Mouse (Mus musculus): ENCODE results near the gene BC030499. TPM values are rescaled to one million over a fixed set of nuclear protein-coding genes. Genes with fewer than 3 reads are reported as not detected.
A peak's percentile ranks its signal among the peaks of the same experiment; 100 is the strongest.
"Not testable (repeated sequence)": the region's sequence is repeated elsewhere in the genome, so short reads cannot be mapped to it uniquely, and the experiment has no call there.

Gene BC030499
- polyA plus RNA-seq, 1 experiment from 2014 or later: 0.26 TPM

GRCm38 (mm10) chr11:78265571-78265970 lies 25.1 kb upstream of the BC030499 start:
- Histone ChIP-seq H3K27me3 (replicated peaks) (no peaks in the 10 kb centered on the region), H3K4me2 (no peak overlapping the region), H3K4me3 (replicated peaks) (no peak overlapping the region), H3K4me1 (peaks cover 7% of the 10 kb centered on the region), H3K9me3 (no peaks in the 10 kb centered on the region), H3K36me3 (peaks cover 45% of the 10 kb centered on the region), H3K9ac (no peak overlapping the region), H3K27ac (no peak overlapping the region)
- no peak for ATAC-seq (ENCODE audit: insufficient read depth, low FRiP score, low read depth)
- 82% methylated on average over 6 of the region's 6 CpGs for WGBS

- H3K27ac ChIP-seq: no peak overlapping the region
- H3K27me3 ChIP-seq (replicated peaks): no peaks in the 10 kb centered on the region
- H3K36me3 ChIP-seq: peaks cover 74% of the 10 kb centered on the region
- no peaks in the 10 kb centered on the region for H3K4me1 ChIP-seq
- H3K4me2 ChIP-seq: no peak overlapping the region
- H3K4me3 ChIP-seq (replicated peaks): no peak overlapping the region
- no peak for ATAC-seq (ENCODE audit: insufficient read depth, low FRiP score, low read depth)
- WGBS: 89% methylated on average over 13 of the region's 13 CpGs
- no peak overlapping the region for H3K9ac ChIP-seq
- no peaks in the 10 kb centered on the region for H3K9me3 ChIP-seq
Observed at GRCm38 (mm10) chr11:78271986-78272385, 18.7 kb upstream of the BC030499 start.

- peaks cover 82% of the 10 kb centered on the region for H3K36me3 ChIP-seq
Observed at GRCm38 (mm10) chr11:78275596-78275995, 15.0 kb upstream of the BC030499 start.

GRCm38 (mm10) chr11:78276169-78276568 lies 14.5 kb upstream of the BC030499 start:
- 93% methylated on average over 4 of the region's 4 CpGs for WGBS
- peaks cover 85% of the 10 kb centered on the region for H3K36me3 ChIP-seq
- H3K4me1 ChIP-seq; H3K4me3 ChIP-seq (replicated peaks); H3K9ac ChIP-seq; ATAC-seq (ENCODE audit: insufficient read depth, low FRiP score, low read depth); H3K4me2 ChIP-seq; H3K9me3 ChIP-seq; H3K27me3 ChIP-seq (replicated peaks); H3K27ac ChIP-seq: not testable (repeated sequence)

More at GRCm38 (mm10) chr11:78275596-78275995, 15.0 kb upstream of the BC030499 start:
- Histone ChIP-seq H3K4me3 (replicated peaks) (no peak overlapping the region), H3K9me3 (no peaks in the 10 kb centered on the region), H3K4me1 (no peaks in the 10 kb centered on the region), H3K27me3 (replicated peaks) (no peaks in the 10 kb centered on the region), H3K27ac (no peak overlapping the region), H3K9ac (no peak overlapping the region), H3K4me2 (no peak overlapping the region)
- ATAC-seq (ENCODE audit: insufficient read depth, low FRiP score, low read depth): no peak
- 96% methylated on average over 1 of the region's 1 CpGs for WGBS

GRCm38 (mm10) chr11:78278853-78279252 lies 11.8 kb upstream of the BC030499 start:
- H3K4me1 ChIP-seq: no peaks in the 10 kb centered on the region
- no peaks in the 10 kb centered on the region for H3K9me3 ChIP-seq
- no peak overlapping the region for H3K4me3 ChIP-seq (replicated peaks)
- H3K36me3 ChIP-seq: peaks cover 82% of the 10 kb centered on the region
- no peak overlapping the region for H3K4me2 ChIP-seq
- ATAC-seq (ENCODE audit: insufficient read depth, low FRiP score, low read depth): no peak
- 78% methylated on average over 7 of the region's 7 CpGs for WGBS
- H3K27ac ChIP-seq: no peak overlapping the region
- no peaks in the 10 kb centered on the region for H3K27me3 ChIP-seq (replicated peaks)
- H3K9ac ChIP-seq: no peak overlapping the region

- Histone ChIP-seq H3K36me3 (peaks cover 82% of the 10 kb centered on the region), H3K4me3 (replicated peaks) (no peak overlapping the region), H3K9ac (no peak overlapping the region), H3K9me3 (no peaks in the 10 kb centered on the region), H3K4me2 (no peak overlapping the region), H3K27ac (no peak overlapping the region), H3K4me1 (no peaks in the 10 kb centered on the region), H3K27me3 (replicated peaks) (no peaks in the 10 kb centered on the region)
- ATAC-seq (ENCODE audit: insufficient read depth, low FRiP score, low read depth): no peak
- 86% methylated on average over 4 of the region's 4 CpGs for WGBS
Observed at GRCm38 (mm10) chr11:78279586-78279985, 11.1 kb upstream of the BC030499 start.

- H3K27me3 ChIP-seq (replicated peaks): no peaks in the 10 kb centered on the region
- H3K9me3 ChIP-seq: no peaks in the 10 kb centered on the region
- no peaks in the 10 kb centered on the region for H3K4me1 ChIP-seq
- no peak for ATAC-seq (ENCODE audit: insufficient read depth, low FRiP score, low read depth)
- no peak overlapping the region for H3K4me3 ChIP-seq (replicated peaks)
- no peak overlapping the region for H3K27ac ChIP-seq
- H3K9ac ChIP-seq: no peak overlapping the region
- H3K36me3 ChIP-seq: peaks cover 51% of the 10 kb centered on the region
- H3K4me2 ChIP-seq: no peak overlapping the region
- 83% methylated on average over 7 of the region's 7 CpGs for WGBS
Observed at GRCm38 (mm10) chr11:78289146-78289763, 1.4 kb upstream of the BC030499 start.

GRCm38 (mm10) chr11:78294585-78294984 lies 3.9 kb downstream of the BC030499 start:
- Histone ChIP-seq H3K9me3 (no peaks in the 10 kb centered on the region), H3K27me3 (replicated peaks) (no peaks in the 10 kb centered on the region), H3K36me3 (peaks cover 11% of the 10 kb centered on the region; the same call in 1 of the 2 replicates), H3K4me1 (no peaks in the 10 kb centered on the region), H3K4me3 (replicated peaks) (no peak overlapping the region), H3K9ac (no peak overlapping the region), H3K27ac (no peak overlapping the region), H3K4me2 (no peak overlapping the region)
- 90% methylated on average over 6 of the region's 6 CpGs for WGBS
- ATAC-seq (ENCODE audit: insufficient read depth, low FRiP score, low read depth): no peak

GRCm38 (mm10) chr11:78300917-78301316 lies 10.3 kb downstream of the BC030499 start:
- peak overlapping the region; percentile 62 for H3K27ac ChIP-seq
- H3K36me3 ChIP-seq: 0 out of 2 replicates have a peak, but pooled peaks cover 9% of the 10 kb centered on the region
- H3K4me3 ChIP-seq (replicated peaks): peak overlapping the region; percentile 68
- no peaks in the 10 kb centered on the region for H3K27me3 ChIP-seq (replicated peaks)
- no peaks in the 10 kb centered on the region for H3K4me1 ChIP-seq
- H3K4me2 ChIP-seq: peak overlapping the region; percentile 81
- WGBS: 61% methylated on average over 7 of the region's 7 CpGs
- no peak overlapping the region; the same call in 1 of the 2 replicates for H3K9ac ChIP-seq
- no peak for ATAC-seq (ENCODE audit: insufficient read depth, low FRiP score, low read depth)
- no peaks in the 10 kb centered on the region for H3K9me3 ChIP-seq

- Histone ChIP-seq H3K4me2 (peak within 1 kb of the TSS; percentile 81), H3K9ac (peak within 1 kb of the TSS; percentile 40), H3K4me3 (replicated peaks) (peak within 1 kb of the TSS; percentile 68), H3K4me1 (no peaks in the 10 kb centered on the region), H3K9me3 (no peaks in the 10 kb centered on the region), H3K27me3 (replicated peaks) (no peaks in the 10 kb centered on the region), H3K27ac (peak within 1 kb of the TSS; percentile 62), H3K36me3 (peaks cover 9% of the 10 kb centered on the region; the same call in 1 of the 2 replicates)
- ATAC-seq (ENCODE audit: insufficient read depth, low FRiP score, low read depth): peak; percentile 99
- under 1% methylated on average over 49 of the region's 49 CpGs for WGBS
Observed at GRCm38 (mm10) chr11:78301357-78302084, 10.9 kb downstream of the BC030499 start, which contains the start of gene Spag5. Spag5 (plus strand) TSS chr11:78301529.

- Histone ChIP-seq H3K27ac (no peak overlapping the region), H3K4me1 (no peaks in the 10 kb centered on the region), H3K4me2 (no peak overlapping the region), H3K27me3 (replicated peaks) (no peaks in the 10 kb centered on the region), H3K9me3 (no peaks in the 10 kb centered on the region), H3K9ac (no peak overlapping the region), H3K4me3 (replicated peaks) (no peak overlapping the region), H3K36me3 (peaks cover 17% of the 10 kb centered on the region)
- 89% methylated on average over 4 of the region's 4 CpGs for WGBS
- ATAC-seq (ENCODE audit: insufficient read depth, low FRiP score, low read depth): no peak
Observed at GRCm38 (mm10) chr11:78305272-78305671, 14.6 kb downstream of the BC030499 start.

- 91% methylated on average over 8 of the region's 8 CpGs for WGBS
- Histone ChIP-seq H3K27me3 (replicated peaks) (no peaks in the 10 kb centered on the region), H3K4me1 (no peaks in the 10 kb centered on the region), H3K9me3 (no peaks in the 10 kb centered on the region), H3K4me3 (replicated peaks) (no peak overlapping the region), H3K36me3 (peaks cover 38% of the 10 kb centered on the region), H3K4me2 (no peak overlapping the region), H3K9ac (no peak overlapping the region), H3K27ac (no peak overlapping the region)
- no peak for ATAC-seq (ENCODE audit: insufficient read depth, low FRiP score, low read depth)
Observed at GRCm38 (mm10) chr11:78310861-78311511, 20.3 kb downstream of the BC030499 start.
